Mouse (Mus musculus) 416B (cell line): ENCODE results near the gene Rad9b.

Experiments used
- DNase-seq: peaks from one replicate; pipeline ENCODE4 v3.0.0; 2011; ENCODE audit warnings: low read depth

Rad9b gene

DNA sequence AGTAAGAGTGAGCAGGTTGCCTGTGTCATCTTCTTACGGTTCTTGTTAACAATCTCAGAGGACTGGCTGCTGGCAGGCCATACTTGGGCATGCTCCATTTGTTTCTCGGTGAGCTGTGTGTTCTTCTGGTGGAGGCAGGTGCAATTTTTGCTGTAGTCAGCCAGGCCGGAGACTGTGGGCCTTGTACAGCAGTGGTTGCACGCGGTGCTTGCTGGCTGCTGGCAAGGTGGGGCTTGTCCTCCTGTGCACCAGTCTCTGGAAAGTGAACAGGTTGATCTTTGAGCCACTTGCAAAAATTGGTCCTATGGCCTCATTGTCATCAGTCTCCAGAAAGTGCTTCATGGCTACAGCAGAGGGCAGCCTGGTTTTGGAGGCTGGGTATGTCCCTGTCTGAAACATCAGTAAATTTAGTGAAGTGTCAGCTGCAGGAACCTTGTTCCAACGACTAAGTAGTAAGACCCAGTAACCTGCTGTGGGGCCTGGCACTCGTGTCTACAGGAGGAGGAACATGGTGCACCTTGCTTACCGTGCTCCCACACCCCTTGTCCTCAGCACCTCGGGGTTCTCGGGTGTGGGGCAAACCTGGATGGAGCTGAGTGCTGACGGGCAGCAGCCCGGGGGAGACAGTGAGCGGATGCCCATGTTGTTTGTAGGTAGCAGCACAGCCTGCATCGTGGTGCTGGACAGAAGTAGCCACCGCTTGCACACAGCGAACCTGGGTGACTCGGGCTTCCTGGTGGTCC lies 40.9 kb downstream of the Rad9b start:
- DNase-seq: no peak

DNA sequence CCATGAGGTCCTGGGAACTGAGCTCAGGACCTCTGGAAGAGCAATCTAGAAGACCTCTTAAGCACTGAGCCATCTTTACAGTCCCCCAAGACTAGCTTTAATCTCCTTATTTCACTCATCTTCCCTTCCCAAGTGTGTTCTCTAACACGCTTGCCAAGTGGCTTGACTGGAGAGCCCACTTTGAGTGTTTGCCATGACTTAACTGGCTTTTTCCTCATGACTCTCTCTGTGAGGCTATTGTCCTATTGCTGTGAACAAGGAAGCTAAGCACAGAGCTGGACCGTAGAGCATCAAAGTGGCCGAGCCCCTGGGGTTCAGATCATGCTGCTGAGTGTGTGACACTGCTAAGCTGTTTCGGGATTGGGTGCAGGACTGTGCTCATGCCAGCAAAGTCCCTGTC lies 41.7 kb downstream of the Rad9b start:
- no peak for DNase-seq

DNA sequence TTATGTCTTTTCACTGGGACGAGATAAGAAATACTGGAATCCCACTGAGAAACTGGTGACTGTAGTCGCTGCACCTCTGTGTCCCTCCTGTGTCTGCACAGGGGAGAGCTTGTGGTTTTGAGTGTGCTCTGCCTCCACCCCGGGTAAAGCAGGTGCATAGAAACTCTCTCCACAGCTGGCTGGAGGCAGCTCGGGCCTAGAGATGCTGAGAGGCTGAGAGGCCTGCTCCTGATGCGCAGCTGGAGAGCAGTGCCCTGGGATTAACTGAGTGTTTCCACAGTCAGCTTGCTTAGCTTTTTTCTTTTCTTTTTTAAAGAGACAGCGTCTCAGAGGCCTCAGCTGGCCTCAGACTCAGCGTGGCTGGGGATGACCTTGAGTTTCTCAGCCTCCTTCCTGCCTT lies 42.3 kb downstream of the Rad9b start:
- peak; percentile 58 for DNase-seq

DNA sequence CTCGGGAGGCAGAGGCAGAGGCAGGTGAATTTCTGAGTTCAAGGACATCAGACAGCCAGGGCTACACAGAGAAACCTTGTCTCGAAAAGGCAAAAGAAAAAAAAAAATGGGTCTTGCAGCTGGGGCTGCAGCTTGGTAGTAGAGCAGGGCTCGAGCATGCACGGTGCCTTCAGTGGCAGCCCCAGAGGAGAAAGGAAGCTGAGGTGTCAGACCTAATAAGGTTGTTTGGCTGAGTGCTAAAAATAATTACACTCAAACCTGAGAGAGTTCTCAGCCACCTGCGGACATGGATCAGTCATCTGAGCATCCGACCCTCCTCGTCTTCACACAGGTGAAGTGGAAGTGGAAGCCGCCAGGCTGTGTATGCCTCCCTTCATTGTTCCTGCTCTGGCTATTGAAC lies 43.3 kb downstream of the Rad9b start:
- no peak for DNase-seq

DNA sequence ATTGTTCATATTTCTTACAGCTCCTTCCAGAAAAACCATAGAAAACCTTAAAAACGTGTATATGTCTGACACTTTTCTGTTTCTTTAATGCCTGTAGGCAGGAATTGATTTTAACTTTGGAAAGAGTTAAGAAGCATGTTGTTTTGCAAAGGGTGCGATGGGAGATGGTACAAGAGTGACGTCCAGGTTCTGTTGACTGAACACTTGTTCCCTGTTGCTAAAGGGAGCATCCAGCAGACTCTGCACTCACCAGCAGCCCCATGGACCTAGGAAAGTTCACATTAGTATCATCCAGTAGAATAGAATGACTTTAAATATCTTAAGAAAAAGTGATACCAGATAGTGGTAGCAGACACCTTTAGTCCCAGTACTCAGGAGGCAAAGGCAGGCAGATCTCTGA lies 47.5 kb downstream of the Rad9b start:
- DNase-seq: no peak

DNA sequence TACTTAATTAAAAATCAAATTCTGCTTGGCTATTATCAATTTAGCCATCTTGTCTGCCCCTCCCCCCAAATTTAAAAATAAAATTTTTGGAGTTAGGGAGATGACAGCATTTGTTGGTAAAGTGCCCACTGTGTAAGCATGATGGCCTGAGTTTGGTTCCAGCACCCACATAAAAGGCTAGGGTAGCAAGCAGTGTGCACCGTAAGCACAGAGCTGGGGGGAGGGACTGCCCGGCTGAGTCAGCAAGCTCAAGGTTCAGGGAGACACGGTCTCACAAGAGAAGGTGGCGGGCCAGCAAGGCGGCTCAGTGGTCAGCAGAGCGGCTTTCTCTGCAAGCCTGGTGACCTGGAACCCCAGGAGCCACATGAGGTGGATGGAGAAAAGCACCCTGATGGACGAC lies 48.6 kb downstream of the Rad9b start:
- no peak for DNase-seq

DNA sequence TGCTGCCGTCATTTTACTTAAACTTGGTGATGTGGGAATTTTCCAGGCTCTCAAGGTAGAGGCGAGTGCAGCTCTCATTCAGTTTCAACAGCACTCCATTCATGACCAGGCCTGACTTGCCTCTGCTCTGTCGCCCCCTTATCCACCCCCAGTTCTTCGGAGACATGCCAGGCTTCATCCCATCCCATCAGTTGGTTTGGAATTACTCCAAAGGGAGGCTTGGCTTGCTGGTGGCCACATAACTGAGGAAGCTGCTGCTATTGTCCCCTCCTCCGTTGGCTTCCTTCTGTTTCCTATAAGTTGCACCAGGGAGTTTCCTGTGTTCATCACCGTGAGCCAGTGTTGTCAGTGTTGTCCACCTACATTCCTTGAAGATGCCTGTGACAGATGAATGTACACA lies 49.5 kb downstream of the Rad9b start:
- DNase-seq: no peak

DNA sequence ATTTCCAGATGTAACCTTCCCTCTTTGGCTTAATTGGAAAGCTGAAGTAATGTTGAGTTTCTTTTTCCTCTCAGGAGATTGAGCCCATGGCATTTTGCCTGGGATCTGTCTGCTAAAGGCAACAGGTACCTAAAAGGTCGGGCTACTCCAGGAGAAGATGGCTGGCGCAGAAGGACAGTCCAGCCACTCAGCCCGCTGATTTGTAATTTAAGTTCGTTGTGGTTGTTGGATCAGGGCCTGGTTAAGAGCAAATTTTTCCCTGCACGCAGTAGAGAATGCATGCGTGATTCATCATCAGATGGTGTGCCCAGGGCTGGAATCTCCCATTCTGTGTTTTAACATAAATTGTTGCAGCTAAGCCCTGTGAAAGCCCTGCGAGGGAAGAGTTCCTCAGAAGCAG lies 50.1 kb downstream of the Rad9b start:
- DNase-seq: no peak

DNA sequence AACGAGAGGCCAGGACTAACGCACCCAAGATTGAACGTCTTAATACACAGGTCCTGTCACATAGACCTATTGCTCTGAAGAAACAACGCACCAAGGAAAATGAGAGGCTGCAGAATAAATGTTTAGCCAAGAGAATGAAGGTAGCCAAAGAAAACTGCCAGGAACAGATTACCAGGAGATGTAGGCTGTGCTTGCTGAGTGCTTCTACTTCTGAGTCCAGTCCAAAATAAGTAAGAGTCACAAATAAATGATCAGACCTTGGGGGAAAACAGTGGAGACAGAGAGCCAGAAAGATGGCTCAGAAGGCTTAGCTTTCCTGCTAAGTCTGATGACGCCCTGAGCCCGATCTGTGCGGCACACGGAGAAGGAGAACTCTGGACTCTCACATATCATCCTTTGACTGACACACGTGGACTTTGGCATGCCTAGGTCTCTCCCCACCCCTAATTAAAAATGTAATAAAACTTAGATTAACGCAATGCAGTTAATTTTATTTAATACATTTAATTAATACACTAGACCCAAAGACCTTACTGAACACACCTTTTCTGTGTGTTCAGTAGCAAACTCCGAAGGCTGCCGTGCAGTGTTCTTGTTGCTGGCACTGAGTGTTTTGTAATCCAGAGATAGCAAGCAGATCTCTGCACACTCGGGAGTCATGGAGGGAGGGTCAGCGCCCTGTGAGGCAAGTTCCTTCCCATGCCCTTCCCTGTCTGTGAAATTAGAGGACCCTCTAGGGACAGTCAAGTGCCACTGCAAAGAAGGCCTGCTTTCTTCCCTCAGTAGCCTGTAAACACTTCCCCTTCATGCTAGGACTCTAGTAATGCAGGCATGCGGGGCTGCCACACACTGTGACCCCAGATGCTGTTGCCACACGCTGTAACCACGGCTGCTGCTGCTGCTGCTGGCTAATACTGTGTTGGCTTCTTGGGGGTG lies 51.0 kb downstream of the Rad9b start:
- peak; percentile 75 for DNase-seq

DNA sequence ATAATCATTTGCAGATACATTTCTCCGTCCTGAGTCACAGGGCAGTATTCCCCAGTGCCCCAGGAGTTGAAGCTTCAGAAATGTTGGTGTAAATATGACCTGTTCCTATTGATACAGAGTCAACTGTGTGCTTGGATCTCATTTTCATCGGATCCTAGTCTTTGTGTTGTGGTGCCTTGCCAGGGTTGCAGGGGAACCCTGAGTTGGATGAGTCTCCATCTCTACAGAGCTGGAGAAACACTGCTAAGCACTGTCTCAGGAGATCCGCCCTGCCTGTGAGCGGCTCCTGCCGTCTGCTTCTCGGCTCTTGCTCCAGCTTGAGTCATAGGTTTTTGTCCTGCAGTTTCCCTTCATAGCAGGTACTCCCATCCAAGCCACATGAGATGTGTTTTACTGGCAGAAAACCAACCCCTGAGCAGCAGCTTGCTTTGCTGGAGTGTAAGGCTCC lies 53.9 kb downstream of the Rad9b start:
- no peak for DNase-seq

DNA sequence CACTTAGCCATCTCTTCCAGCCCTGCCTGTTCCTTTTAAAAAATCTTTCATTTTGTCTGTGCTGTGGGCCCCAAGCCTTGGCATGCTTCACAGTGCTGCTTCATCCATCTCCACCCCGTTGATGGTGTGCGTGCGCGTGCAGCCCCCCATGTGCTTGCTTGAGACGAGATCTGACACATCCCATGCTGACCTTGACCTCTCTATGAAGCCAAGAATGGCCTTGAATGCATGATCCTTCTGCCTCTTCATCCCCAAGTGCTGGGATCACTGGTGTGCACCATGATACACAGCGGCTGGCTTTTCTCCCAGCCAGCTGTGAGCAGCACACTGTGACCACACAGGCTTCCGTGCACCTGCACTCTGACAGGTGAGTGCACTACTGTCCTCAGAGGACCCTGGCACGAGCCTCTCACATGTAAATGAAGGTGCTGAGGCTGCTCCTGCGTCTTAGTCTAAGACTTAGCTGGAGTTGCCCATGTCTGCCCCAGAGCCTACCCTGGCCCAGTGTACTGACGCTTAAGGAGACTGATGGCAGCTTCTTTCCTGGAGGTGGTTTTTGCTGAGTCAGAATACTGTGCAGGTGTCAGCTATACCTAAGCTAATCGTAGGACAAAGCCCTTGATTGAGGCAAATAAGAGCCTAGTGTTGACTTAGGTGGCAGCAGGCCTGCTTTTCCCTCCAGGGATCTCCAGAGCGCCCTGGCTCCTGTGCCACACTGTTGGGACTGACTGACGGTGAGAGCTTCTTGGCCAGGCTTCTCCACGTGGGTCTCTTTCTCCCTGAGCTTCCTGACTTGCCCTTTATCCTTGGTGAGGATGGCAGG lies 58.7 kb downstream of the Rad9b start:
- DNase-seq: no peak

DNA sequence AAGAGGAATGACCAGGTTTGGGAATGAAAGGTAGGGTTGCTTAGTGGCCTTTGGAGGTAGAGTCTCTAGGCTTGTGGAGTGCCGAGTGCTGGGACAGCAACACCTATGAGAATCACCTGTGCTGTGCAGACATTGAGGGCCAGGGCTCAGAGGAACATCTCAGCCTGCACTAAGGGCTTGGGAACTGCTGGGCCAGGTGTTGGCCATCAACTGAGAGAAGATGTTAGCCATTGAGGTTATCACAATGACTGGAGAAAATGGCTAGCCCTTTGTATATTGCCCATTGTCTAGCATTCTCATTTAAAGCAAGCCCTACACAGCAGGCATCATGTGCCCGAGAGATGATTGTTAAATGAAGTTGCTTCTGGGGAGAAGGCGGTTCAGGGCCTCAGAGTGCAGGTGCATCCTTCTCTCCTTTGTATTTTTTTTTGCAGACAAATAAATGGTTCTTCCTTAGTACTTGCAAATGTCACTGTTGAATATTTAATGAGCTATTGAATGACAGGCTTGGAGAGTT lies 59.8 kb downstream of the Rad9b start:
- DNase-seq: no peak

DNA sequence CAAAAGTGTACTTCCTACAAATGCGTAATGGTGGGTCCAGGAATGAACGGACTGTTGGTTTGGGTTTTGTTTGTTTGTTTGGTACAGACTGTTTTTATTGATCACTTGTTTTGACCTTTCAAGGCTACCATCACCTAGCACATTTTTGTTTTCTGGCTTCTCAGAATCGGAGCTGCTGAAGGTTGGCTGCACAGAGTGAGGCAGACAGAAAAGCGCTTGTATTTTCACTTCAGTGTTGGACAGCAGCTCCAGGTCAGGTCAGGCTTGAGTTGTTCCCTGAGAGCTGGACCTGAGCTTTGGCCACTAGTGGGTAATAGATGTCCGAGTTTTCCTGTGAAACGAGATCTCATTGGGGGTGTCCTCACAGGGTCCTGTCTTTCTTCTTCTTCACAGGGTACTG lies 60.9 kb downstream of the Rad9b start:
- no peak for DNase-seq

DNA sequence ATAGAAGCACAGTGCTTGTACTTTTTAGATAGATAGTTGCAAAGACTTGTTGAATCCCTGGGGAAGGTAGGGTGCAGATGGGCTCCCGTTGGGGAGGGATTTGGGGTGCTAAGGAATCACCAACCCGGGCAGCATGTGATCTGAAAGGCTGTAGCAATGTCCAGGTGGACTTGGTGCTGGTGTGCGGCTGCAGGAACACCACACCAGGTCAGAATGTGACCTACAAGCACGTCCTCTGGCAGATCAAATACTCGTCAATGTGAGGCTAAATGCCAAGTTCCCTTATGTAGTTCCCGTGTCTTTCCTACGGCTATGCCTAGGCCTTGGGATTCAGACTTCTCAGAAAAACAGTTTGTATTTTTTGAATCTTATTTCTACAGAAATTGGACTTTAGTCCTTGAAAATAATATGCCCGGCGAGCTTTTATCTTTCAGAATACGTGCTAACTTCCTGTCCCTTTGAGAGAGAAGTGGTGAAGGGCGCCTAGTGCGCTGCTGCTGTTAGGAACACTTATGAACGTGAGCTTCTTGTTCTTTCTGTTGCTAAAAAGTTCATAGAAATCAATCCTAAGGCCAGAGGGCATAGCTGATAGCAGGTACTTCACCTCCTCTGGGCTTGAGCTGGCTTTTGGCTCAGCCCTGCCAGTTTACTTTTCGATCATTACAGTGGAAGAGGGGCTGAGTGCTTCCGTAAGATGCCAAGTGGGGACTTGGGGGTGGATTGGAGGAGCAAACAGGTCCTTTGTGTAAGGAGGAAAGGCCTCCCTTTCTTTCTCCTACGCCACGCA lies 62.3 kb downstream of the Rad9b start:
- no peak for DNase-seq

DNA sequence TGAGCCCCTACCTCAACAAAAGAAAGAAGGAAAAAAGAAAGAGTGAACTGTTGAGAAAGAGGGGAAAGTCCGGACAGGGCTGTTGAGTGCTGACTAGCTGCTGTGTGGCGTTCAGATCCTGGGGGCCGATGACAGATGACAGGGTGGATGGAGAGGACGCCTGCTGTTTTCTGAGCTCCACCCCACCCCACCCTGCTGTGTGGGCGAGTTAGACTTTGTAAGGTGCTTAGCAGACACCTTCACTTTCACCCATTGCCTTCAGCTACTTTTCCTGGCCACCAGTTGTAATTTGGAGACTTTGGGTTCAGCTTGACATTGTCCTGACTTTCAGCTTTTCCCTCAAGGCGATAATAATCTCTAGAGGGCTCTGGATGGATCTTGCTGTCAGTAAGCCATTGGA lies 62.9 kb downstream of the Rad9b start:
- no peak for DNase-seq

DNA sequence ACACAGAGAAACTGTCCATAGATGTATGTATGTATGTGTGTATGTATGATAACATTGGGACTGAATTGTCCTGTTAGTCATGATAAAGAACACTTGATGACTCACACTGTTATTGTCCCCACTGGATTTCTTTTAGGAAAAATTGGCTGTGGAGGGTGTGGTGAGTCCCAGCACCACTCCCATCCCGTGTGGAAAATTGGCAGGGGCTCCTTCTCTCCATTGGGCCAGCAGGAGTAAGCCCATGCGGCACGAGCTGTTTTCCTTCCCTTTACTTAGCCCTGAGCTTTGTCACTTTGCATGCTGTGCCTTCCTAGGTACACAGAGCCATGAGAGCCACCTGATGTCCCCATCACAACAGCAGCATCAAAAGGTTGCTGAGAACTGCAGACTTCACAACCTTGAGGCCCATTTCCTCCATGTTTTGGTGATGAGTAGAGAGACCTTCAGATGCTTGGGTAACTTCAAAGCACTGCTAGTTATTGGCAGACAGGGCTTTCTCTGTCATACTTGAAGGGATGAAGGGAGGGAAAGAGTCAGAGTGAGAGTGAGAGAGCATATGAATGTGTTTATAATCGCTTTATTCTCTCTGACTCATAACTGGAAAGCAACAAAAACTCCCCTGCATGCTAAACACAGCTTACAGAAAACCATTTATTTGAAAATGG lies 65.8 kb downstream of the Rad9b start:
- no peak for DNase-seq

DNA sequence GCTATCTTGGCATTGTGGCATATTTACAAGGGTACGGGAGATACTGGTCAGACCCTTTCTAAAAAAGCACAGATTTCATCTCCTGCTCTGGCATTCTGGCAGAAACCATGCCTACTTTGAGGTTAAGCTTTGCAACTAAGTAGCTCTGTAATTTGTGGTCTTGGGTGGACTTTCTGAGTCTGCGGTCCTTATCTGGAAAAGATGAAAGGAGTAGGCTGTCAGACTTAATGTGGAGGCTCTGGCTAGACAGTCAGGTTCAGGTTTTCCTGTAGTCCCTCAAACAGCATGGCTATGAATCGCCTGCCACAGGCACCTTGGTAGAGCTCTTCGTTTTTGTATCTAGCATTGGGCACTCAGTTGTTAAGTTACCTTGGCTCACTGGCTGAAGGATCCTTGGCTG lies 67.0 kb downstream of the Rad9b start:
- no peak for DNase-seq

DNA sequence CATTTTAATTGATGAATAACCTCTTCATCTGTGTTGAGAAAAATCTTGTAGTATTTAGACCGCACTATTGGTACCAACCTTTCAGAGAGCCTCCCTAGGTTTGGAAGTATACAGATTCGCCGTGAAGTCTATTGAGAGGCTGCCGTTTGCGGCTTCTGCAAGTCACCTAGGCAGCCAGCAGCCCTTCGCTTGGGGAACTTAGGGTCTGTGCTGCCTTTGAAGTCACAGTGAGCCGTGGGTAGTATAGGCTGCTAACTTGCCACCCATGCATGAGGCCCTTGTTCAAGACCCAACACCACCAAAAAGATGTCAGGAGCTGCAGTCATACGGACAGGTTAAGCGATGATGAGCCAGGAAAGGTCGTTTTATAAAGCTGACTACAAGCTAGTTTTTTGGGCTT lies 67.8 kb downstream of the Rad9b start:
- DNase-seq: no peak

DNA sequence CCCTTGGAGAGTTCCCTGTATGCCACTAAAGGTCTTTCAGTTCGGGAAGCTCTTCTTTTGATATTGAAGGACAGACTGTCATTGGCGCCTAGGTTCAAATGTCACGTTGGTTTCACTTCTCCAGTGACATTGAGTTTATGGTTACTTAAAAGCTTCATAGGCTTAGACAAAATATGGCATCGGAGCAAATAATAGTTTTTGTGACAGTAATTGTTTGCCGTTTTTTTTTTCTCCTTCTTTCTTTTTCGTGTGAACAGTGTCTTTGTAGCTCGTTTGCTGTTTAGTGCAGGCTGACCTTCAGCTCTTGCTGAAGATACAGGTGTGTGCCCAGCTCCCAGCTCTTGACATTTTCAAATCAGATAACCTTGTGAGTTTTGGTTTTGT lies 68.3 kb downstream of the Rad9b start:
- DNase-seq: no peak

DNA sequence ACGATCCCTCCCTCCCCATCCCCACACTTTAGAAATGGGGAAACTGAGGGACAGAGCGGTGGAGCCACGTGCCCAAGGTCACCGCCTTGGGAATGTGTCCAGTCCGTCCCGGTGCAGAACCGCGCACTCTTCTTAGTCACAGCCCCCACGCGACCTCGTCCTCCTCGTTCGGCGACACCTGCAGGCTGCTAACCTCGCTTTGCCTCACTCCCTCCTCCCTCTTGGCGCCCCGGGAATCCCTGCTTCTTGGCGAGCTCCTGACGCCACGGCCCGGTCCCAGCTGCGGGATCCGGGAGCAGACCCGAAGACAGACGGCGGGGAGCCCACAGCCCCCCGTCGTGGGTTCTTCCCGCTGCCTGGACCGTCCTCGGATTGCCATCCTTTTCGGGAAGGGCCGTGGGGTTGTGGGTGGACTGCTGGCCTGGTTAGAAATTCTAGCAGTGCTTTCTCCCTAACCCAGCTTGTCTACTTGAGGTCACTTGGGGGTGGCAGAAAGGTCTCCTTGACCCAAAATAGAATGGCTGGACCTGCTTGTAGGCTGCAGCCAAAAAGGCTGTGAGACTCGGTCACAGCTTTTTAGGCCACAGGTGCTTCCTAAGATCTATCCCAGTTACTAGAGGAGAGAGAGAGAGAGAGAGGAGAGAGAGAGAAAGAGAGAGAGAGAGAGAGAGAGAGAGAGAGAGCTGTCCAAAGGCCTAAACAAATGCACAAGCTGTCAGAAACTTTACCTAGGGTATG lies 68.8 kb downstream of the Rad9b start:
- peak; percentile 47 for DNase-seq
